Mouse (Mus musculus) large intestine, adult 2 months (tissue): ENCODE measurements around the gene Syt1. TPM values are rescaled to one million over a fixed set of nuclear protein-coding genes. Genes with fewer than 3 reads are reported as not detected.

Source experiments
- DNase-seq: peaks from one replicate; pipeline ENCODE4 v3.0.0-alpha.2; 2012; ENCODE audit warnings: low read depth, low spot score
- WGBS: fragments of 180-500 bp; shearing (Covaris S2); methylation state at CpG from one replicate; pipeline ENCODE4 v1.1.7; 2018; 5-methylcytosine and 5-hydroxymethylcytosine counted together
- polyA plus RNA-seq: library from polyadenylated mRNA; depleted of rRNA; stranded (reverse); fragments of >200 nt; gene quantifications from 2 replicates; pipeline ENCODE4 v1.2.3, GENCODE M21; 2012

Syt1 gene
- polyA plus RNA-seq, 1 experiment, result 0.88 TPM

DNA sequence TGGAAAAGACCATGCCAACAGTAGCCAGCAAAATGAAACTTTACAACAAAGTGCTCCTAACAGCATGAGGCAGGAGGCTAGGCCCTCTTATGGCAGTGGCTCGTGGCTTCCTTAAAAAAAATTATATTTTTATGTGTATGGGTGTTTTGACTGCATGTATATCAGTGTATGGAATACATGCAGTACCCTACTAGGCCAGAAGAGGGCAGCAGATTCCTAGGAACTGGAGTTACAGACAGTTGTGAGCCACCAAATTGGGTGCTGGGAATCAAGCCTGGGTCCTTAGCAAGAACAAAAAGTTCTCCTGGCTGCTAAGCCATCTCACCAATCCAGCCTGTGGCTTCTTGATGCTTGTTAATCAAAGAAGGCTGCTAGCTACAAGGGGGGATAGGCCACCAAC, 413.4 kb downstream of the Syt1 start:
- WGBS, result 83% methylated on average over 1 of the region's 1 CpGs
- no peak for DNase-seq

DNA sequence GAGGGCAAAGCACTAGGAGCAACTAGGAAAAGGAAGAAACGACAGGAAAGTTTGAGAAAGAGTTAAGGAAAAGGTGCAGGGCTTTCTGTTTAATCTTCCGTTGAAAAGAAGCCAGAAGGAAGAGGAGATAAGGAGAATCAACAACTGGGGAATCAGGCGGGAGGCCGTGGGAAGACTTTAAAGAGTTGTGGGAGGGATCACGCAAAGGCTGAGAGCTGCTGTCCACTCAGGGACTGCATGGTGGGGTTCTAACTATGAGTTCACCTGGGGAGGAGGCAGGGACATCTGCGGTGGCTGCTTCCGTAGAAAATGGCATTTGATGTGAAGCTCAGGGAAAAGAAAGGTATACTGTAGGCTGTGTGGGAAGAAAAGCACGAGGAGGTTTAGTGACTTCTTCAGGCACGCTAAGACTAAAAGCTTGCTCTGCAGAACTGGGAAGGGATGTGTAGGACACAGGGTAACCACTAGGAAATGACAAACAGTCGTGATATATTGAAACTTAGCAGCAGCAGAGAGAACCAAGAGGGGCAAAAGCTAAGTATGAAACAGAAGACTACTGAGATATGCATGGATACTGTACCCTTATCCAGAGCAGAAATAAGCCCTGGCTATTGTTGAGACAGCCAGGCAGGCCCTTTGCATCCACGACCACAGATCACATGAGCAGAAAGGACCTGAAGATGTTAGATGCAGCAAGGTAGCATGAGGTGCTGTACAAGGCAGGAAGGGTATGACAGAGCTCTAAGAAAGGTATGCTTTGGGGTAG, 414.4 kb downstream of the Syt1 start:
- WGBS, result 22% methylated on average over 11 of the region's 11 CpGs
- no peak for DNase-seq

DNA sequence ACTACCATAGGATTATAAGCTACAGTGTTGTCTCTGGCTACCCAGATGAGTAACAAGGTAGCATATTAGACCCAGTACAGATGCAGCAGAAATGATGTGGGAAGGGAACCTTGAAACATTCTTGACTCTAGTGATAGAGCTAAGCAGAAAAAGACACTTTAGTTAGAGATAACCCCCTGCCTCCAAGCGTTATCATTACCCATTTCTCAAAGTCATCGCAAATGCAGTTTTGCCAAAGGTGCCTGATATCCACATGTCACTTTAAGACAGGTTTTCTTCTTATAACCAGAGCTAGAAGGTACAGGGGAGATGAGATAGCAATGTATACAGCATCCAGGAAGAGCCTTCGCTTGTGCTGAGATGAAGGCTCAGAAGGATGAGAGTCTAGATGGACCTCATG, 421.4 kb downstream of the Syt1 start:
- 90% methylated on average over 3 of the region's 3 CpGs for WGBS

DNA sequence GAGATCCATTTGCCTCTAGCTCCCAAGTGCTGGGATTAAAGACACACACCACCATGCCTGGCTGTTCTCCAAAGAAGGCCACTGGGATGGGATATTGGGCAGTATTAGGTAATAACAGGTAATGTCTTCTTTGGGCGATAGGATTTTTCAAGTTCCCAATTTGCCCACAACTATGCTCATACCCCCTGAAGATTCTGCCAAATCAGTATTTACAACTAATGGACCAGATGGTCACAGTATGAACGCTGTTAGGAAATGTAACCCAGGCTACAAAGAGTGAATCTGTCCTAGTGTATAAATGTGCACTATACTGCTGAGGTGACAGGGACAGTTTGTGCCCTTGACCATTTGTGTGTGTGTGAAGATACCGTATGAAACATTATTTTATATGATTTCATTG, 421.9 kb downstream of the Syt1 start:
- WGBS, result 84% methylated on average over 3 of the region's 3 CpGs
- DNase-seq, result no peak

More for the DNA sequence above, 421.4 kb downstream of the Syt1 start:
- no peak for DNase-seq

DNA sequence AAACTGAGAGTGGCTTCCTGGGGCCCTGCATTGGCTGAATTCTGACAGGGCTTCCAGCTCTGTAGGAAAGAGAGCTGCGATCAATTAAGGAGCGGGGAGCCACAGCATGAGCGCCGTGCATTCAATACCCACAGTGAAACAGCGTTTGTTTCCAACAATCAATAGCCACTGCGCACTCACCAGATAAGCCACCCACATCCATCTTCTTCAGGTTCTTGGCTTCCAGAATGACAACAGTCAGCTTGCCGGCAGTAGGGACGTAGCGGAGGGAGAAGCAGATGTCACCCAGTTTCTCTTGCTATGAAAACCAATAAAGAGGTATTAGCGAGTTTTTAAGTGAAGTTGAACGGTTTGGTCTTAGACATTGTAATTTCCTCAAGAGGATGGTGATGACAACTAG, 427.1 kb downstream of the Syt1 start:
- no peak for DNase-seq
- WGBS, result 76% methylated on average over 11 of the region's 11 CpGs

DNA sequence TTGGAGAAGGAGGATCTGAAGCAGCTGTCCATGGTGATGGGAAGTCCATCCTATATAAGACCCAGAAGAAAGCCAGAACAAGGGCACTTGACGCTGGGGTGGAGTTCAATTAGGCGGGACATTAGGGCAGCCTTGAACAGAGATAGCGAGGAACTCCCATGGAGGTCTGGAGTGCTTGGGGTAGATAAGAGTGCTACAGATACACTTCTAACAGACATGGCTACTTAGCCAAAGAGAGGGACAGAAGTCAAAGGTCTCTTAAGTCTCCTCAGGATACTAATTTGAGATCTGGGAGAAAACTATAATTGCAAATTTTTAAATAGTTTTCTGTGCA, 428.4 kb downstream of the Syt1 start:
- 89% methylated on average over 3 of the region's 3 CpGs for WGBS
- DNase-seq, result no peak

DNA sequence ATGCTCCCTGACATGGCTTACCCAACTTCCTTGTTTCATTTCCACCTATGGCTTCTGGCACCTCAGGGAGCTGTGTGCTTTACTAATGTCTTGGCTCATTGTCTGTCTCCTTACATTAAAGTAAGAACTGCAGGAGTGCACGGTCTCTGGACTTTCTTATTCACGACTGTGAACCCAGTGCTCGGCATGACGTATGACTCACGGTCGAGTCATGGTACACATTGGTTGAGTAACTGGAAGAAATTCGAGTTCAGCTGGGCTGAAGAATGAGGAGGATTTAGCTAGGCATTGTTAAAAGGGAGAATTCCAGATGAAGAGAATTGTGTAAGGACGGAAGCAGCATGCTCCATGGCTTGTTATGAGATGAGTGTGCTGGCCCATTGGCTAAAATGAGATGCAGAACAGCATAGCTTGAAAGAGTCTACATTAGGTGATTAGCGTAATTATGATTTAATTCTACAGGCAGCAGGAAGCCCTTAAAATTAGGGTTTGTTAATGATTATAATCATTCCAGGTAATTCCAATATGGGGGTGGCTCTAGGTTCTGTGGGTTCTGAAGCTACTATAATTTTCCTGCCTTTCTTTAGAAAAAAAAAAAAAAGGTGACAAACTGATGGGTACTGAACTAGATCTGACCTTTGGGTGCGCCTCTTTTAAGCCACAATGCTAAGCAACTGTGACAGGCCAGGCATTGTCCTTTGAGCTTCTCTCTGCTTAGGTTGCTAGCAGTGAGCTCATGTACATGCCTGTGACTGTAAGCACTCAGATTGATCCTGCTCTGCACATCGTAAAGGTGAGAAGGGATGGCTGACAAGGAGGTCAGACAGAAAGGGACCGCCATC, 429.0 kb downstream of the Syt1 start:
- 71% methylated on average over 12 of the region's 12 CpGs for WGBS
- no peak for DNase-seq

DNA sequence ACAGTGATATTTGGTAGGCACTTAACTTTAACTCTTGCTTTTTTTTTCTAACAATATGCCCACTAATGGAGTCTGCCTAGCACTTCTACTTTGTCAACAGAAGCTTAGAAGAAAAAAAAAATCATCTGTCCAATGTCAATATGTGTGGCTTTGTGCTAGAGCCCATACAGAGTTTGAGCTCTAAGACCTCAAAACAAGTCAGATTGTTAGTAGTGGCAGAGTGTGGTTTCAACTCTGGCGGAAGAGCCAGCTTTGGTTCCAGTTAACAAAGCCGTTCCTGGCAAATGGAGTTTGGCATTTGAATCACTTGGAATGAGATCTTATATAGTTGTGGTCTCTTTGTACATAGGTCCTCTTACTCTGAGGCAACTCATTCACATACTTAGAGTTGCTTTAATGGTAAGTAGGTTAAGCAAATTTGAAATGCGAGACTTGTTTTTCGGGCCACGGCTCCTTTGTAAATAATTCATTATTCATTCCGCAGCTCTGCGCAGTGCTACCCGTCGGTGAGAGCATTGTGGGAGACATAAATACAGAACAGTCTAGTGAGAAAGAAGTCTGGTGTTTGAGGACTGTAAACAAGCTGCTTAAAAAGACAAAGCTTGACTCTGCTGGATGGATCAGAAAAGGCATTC, 429.9 kb downstream of the Syt1 start:
- no peak for DNase-seq
- WGBS, result 73% methylated on average over 9 of the region's 9 CpGs

DNA sequence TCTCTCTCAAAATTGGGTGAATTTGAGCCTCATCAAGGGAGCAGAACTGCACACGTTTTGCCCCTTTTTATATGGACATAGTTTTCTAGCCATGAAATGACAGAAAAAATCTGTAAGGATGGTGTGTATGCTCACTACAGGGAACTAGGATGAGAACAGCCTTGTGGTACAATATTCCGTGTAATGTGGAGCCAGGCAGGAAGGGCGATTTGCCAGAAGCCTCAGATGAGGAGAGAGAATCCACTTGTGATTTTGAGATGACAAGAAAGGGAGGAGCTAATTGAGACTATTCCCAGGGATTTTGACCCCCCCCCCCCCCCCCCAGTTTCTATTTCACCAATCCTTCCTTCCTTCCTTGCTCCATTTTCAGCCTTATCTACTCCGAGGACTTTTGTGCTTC, 431.4 kb downstream of the Syt1 start:
- no peak for DNase-seq
- 76% methylated on average over 4 of the region's 4 CpGs for WGBS

DNA sequence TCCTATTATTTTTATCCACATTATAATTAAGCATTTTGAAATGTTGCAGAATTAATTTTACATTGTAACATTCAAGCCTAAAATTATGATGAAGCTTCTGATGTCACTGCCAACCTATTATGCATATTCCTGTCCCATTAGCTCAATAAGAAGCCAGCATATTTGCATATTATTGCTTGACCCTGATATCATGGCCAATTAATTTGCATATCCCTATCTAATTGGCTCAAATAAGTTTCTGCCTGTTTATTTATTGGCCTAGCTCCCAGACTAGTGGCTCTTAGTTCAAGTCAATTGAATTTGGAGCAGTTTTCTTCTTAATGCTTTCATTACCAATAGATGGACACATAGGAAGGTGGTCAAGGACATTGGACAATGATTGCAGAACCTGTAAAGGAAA, 433.2 kb downstream of the Syt1 start:
- no peak for DNase-seq

DNA sequence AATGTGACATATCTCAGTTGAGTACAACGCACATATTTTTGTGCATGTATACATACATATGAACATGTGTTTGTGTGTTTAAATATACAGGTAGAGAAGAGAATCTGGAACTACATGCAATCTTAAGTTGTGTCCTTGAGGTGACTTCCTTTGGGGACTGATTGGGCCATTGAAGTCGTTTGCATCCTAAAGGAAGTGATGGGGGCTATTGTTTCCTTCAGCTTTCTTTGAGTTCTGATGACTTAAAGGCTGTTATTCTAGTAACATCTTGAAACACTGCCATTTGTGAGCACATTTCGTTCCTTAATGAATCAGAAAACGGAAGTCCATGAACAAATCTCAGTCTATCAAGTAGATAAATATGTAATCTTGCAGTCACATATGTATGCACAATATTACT, 438.0 kb downstream of the Syt1 start:
- 70% methylated on average over 4 of the region's 4 CpGs for WGBS
- no peak for DNase-seq

DNA sequence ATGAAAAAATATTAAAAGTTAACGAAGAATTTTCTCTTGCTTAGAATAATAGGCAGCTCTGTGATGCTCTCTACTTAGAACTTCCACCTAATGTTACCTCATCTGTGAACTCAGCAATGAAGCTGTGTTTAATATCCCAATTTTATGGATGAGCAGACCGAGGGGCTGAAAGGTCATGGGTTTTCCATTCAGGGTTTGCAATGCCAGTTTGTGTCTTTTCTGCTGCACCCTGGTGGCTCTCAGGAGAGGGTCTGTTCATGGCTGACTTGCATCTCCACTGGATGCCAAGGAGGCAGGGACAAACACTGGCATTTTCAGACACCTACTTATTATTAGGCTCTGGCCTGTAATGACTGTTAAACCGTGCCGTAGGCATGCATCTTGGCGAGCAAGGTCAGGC, 439.7 kb downstream of the Syt1 start:
- WGBS, result 72% methylated on average over 5 of the region's 5 CpGs
- DNase-seq, result no peak

DNA sequence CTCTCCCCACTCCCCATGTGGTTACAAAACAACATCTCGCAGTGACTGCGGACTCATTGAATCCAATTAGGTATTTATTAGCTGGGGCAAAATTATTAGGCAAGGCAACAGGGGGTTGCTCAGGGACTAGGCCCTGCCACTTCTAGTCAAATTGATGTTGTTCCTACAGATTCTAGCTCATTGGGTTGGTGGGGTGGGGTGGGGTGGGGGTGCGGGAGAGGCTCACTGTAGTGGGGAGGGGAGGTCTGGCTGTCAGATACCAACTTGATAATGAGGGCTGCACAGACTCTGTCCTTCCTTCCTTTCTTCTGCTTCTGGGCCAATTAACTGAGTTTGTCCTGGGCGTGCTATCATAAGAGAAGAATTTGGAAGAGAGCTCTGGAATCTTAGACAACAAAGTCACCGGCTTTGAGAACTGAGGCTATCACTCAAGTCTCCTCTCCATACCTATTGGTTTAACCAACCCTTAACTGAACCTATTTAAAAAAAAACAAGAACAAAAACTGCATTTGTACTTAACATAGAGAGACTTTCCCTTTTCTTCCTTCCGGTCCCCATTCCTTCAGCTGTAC, 441.1 kb downstream of the Syt1 start:
- no peak for DNase-seq
- WGBS, result 89% methylated on average over 6 of the region's 6 CpGs

DNA sequence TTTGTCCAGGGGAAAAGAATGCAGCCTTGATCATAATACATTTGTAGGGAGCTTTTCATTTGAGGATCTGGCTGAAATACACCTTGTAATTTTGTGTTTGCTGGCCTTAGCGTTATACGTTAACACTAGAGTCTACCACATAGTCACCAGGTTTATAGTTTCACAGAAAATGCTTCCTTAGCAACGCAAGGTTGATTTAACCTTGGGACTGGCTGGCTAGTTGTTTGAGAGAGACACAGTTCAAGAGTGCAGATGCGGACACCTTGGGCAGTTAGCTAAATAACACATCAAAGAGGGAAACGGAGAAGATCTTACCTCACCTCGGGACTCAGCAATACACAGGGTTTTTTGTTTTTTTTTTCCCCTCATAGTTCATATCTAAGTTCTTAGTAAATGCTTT, 441.9 kb downstream of the Syt1 start:
- WGBS, result 31% methylated on average over 6 of the region's 6 CpGs
- no peak for DNase-seq

DNA sequence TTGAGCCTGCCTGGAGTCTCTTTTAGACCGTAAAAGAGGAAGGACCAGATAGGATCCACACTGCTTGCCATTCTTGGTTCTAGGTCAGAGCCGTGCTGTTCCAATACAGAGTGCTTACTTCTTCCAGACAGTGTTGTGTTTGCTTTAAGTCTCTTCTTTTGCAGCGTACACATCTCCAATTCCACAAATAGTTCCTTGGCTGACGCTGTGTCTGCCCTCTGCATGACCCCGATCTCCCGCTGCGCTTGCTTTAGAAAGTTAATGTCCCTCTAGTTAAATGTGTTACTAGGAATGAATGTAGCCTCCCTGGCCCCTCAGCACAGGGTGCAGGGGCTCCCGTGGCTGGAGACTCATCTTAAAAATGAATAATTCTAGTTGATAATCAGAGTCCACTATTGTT, 442.6 kb downstream of the Syt1 start:
- 16% methylated on average over 8 of the region's 8 CpGs for WGBS
- no peak for DNase-seq

DNA sequence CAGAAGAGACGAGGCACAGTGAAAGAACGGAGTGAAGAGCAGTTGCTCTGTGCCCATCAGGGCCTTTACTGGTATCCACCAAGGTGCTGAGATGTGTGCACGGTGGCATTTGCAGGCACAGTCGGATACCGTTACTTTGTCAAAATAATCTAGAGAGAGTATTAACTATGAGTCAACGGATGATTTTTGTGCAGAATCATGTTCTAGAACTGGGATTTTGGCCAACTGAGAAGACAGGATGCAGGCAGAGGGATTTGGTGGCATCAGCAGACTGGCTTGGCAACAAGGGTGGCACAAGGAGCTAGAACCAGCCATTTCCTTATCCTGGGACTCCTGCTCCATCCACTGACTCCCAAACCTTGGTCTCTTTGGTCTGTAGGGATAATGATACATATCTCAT, 443.3 kb downstream of the Syt1 start:
- WGBS, result 89% methylated on average over 6 of the region's 6 CpGs
- DNase-seq, result no peak

DNA sequence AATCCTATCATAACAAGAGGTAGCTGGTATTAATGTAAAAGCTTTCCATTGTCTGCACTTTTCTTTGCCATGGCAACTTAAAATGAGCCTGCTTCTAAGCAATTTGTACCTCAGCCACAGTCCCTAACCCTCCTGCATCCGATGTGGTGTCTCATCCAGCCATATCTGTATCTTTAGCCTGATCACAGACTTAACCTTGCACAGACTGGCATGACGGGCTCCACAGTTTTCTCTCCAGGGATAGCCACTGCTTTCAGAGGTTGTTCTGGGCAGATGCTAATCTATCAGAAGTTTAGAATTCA, 451.2 kb downstream of the Syt1 start:
- WGBS, result 81% methylated on average over 2 of the region's 2 CpGs

DNA sequence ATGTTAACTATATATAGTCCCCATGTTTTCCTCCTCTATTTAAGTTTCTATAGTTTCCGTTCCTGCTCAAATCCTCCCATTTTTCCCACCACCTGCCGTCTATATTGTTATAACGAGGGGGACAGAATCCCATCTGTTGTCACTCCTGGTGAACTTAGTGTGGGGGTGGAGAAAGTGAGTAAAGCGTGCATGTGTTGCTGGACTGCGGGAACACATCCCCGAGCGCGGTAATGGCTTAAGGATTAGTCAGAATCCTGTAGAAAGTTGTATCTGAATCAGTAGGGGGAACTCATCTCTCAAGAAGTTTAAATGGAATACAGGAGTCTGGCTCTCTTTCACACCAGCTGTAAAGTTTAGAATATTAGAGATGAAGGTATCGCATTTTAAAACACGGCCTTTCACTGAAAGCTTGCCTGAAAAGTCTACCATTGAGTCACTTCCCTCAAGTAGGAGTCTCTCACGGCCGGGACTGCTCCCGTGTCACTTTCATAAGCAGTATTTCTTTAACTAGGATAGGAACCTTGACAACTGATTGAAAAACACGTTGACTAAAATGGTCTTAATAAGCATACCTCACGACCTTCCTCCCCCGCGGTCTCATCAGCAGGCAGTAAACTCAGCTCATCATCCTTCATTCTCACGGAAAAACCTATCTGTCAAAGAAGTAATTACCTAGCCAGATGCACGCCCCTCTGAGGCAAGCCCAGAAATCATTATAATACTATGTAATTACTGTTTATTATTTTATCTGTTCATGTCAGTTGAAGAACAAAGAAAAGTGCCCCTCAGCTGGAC, 451.8 kb downstream of the Syt1 start:
- WGBS, result 81% methylated on average over 19 of the region's 19 CpGs
- DNase-seq, result no peak

More for the DNA sequence above, 451.2 kb downstream of the Syt1 start:
- DNase-seq, result no peak

DNA sequence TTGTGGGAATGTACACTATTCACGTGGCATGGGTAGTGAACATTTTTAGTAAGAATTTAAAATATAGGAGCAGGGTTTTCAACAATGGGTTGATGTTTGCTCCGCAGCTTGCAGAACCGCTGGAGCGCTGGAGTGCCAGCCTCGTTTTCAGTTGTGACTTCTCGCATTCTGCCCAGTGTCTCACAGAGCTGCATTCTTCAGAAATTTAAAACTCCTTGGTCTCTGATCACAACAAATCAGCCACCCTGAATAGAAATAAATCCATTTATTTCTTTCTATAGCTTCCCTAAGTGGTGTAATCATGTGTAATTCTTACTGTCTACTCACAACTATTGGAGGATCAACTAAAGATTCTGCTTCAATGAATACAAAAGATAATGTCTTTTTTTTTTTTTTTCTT, 458.2 kb downstream of the Syt1 start:
- WGBS, result 83% methylated on average over 6 of the region's 6 CpGs
- no peak for DNase-seq

DNA sequence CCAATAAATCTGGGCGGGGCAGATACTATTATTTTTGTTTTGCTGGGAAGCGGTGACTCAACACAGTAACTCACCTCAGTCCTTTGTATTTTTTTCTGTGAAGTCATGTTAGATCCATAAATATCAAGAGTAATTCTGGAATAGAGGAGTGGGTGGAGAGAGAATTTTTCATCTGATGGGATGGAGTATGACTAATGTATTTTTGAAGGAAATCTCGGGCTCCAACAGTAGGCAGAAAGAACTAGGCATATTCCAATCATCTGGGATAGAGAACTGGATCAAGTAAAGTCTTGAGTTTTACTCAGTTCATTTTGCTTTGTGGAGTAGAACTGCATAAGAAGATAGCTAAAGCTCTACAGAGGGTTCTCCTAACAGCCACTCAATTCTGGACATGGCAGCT, 465.1 kb downstream of the Syt1 start:
- WGBS, result 87% methylated on average over 3 of the region's 3 CpGs
- DNase-seq, result no peak
